Mouse (Mus musculus) embryo, embryonic 11.5 days (tissue): ENCODE results near the gene Tbc1d17.
"Not testable (repeated sequence)": the region's sequence is repeated elsewhere in the genome, so short reads cannot be mapped to it uniquely, and the experiment has no call there.

Source experiments
- DNase-seq: peaks from one replicate; pipeline ENCODE4 v3.0.0-alpha.2; 2012; ENCODE audit warnings: low read depth, low spot score

Tbc1d17 gene

GRCm38 (mm10) chr7:44848561-44849415, at the start of gene Tbc1d17, which contains the start of gene Akt1s1:
Gene Tbc1d17 (minus strand): TSS chr7:44849079.
Gene Akt1s1 (plus strand): TSS chr7:44848991.
- peak; percentile 96 for DNase-seq

- DNase-seq, result no peak
These were observed 49.7 kb upstream of the Tbc1d17 start for GRCm38 (mm10) chr7:44898607-44899006.

- no peak for DNase-seq
These were observed 47.6 kb upstream of the Tbc1d17 start for GRCm38 (mm10) chr7:44896499-44896898.

DNA sequence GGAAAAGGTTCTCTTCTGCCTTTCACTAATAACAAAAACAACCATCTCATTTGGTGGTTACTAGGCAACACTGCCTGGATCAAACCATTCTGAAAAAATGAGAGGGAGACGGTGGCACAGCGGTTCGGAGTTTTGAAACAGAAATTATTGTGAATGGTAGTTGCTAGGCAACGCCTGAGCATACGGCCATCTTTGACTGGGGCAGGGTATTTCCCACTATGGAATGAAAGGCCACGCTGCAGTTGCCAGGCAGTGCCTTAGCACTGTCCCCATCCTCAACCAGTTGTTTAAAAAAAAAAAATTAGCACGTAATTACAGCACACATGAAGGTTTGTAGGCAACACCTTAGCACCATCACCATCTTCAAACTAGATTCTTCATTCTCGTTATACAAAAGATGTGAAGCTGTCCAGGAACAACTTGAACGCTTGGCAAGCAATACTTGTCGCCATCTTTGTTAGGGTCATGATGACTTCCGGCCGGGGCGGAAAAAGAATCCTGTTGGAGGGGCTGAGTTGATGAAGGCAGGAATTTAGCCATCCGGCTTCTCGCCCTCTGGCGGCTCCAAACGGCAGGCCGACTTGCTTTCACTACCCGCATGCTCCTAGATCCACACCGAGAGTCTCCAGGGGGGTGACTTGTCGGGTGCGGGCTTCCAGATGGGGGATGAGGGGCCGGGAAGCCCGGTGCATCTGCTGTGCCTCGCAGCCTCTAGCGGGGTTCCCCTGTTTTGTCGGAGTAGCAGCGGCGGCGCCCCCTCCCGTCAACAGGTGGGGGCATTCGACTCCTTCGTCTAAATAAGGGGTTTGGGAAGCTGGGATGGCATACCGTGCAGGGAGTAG, 46.9 kb upstream of the Tbc1d17 start, which contains the start of gene Fuz:
TSS of gene Fuz (plus strand) at position 487 of the 842 bp plus-strand sequence.
- peak; percentile 90 for DNase-seq

DNA sequence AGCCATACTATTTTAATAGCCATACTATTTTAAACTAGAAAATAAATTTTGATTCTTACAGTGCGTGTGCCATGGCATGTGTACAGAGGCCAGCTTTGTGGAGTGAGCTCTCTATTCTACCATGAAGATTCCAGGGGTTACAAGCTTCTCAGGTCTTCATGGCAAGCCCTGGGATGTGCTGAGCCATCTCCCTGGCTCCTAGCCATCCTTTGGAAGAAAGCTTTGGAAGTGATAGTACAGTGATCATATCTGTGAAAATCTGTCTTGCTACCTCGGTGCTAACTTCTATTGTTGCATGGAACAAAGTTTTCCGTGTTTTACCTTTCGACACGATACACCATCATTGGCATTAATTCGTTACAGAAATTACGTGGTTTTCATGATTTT, 46.3 kb upstream of the Tbc1d17 start:
- DNase-seq, result no peak

DNA sequence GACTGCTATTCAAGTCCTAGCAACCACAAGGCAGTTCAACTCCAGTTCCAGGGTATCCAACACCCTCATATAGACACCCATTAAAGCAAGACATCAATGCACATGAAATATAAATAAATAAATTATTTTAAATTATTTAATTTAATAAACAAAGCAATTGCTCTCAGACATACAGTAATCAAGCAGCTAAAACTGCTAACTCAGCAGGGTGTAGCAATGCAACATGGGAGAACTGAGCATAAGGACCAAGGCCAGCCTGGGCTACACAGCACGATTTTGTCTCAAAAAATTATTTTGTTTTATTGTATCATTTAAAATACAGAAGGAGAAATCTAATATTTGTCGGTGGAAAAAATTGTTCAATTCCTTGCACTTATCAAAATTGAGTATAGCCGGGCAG, 45.3 kb upstream of the Tbc1d17 start:
- DNase-seq, result no peak

- no peak for DNase-seq
These were observed 44.3 kb upstream of the Tbc1d17 start for GRCm38 (mm10) chr7:44893197-44893596.

DNA sequence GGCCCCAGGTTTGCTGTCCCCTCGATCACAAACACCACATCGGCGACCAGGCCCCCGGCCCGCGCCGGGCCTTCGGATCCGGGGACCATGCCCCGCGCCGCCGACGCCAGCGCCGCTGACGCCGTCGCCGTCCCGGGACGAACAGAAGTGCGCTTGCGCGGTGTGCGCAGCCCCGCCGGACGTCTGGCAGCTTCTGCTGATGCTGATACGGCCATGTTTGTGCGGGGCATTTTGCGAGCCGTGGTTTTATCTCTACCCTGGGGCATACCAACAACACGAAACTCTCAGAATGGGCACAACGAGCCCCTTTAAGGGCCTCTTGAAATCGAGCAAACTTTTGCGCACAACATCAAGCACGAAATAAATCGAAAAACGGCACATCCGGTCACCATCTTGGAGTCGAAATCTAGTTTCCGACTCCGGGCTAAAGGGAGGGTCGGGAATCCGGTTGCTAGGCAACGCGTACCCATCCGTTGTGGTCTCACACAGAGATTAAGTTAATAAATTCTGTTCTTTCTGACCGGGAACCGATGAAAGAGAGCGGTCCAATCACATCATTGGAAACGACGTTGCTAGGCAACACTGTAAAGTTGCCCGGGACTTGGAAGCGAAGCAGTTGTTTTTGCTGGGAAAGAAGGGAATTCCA, 43.5 kb upstream of the Tbc1d17 start, which contains the start of gene Med25:
TSS of gene Med25 (minus strand) at position 437 of the 646 bp plus-strand sequence.
- DNase-seq, result peak; percentile 92

GRCm38 (mm10) chr7:44891611-44892010, 42.7 kb upstream of the Tbc1d17 start:
- no peak for DNase-seq

- no peak for DNase-seq
These were observed 41.9 kb upstream of the Tbc1d17 start for GRCm38 (mm10) chr7:44890737-44891136.

- DNase-seq, result no peak
These were observed 41.3 kb upstream of the Tbc1d17 start for GRCm38 (mm10) chr7:44890180-44890579.

GRCm38 (mm10) chr7:44888256-44889105, 39.6 kb upstream of the Tbc1d17 start:
- DNase-seq, result no peak

DNA sequence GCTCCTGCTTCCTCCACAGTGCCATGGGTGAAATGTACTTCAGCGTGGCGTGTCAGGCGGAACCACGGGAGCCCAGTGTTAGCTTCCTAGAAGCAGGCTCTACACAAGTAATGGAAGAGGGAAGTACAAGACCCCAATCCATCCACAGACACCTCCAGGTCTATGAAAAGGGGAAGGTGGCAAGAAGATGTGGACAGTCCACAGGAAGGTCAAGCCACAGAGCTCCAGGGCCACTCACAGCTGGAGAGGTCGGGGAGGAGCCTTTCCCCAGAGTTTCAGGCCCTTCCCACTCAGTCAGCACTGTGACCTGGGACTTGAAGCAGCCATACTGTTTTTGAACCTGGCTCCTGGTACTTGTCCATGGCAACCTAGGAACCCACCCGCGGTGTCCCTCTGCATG, 38.1 kb upstream of the Tbc1d17 start:
- DNase-seq, result no peak

DNA sequence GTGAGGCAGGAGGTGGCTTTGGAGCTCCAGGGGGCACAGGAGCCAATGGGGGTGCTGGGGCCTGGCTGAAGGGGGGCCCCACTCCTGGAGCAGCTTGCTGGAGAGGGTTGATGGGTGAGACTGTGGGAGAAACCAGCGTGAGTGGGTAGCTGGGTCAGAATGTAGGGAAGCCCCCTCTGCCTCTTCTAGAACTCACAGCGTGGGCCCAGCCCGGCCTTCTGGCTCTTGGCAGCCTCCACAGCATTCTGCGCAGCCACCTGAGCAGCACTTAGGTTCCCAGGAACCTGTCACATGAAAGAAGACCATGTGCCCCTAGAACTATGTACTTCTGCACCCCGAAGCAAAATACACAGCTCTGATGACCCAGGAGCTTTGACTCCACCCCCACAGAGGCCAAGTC, 35.8 kb upstream of the Tbc1d17 start:
- no peak for DNase-seq

GRCm38 (mm10) chr7:44883036-44883435, 34.2 kb upstream of the Tbc1d17 start:
- DNase-seq, result no peak

GRCm38 (mm10) chr7:44877833-44878232, 29.0 kb upstream of the Tbc1d17 start:
- no peak for DNase-seq

DNA sequence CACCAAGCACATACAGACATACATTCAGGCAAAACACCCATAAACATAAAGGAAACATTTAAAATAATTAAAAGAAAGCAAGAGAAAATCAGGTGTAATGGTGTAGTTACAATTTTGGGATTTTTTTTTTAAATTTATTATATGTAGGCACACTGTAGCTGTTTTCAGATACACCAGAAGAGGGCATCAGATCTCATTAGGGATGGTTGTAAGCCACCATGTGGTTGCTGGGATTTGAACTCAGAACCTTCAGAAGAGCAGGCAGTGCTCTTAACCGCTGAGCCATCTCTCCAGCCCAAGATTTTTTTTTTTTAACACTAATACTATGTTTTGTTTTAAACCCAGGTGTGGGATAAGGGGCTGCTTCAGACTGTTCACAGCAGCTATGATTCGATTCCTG, 22.9 kb upstream of the Tbc1d17 start:
- not testable (repeated sequence) for DNase-seq

DNA sequence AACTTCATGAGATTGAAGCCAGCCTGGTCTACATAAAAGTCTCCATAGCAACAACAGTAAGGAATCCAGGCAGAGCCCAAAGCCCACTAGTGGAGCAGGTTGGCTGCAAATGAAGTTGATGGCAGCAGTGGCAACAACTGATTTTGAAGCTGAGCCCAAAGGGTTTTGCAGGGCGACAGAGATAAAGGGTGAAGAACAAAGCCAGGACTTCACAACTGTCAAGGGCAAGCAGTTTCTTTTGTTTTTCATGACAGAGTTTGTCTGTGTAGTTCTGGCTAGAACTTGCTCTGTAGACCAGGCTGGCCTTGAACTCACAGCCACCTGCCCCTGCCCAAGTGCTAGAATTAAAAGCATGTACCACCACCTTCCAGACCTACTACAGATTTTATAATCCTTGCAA, 22.3 kb upstream of the Tbc1d17 start:
- no peak for DNase-seq

- no peak for DNase-seq
These were observed 21.7 kb upstream of the Tbc1d17 start for GRCm38 (mm10) chr7:44870614-44871013.

GRCm38 (mm10) chr7:44869697-44870528, 21.0 kb upstream of the Tbc1d17 start, which contains the start of gene Ptov1:
Gene Ptov1 (minus strand): TSS chr7:44869788.
- peak; percentile 90 for DNase-seq
